Mouse (Mus musculus): ENCODE results near the gene Cdk6.

DNA sequence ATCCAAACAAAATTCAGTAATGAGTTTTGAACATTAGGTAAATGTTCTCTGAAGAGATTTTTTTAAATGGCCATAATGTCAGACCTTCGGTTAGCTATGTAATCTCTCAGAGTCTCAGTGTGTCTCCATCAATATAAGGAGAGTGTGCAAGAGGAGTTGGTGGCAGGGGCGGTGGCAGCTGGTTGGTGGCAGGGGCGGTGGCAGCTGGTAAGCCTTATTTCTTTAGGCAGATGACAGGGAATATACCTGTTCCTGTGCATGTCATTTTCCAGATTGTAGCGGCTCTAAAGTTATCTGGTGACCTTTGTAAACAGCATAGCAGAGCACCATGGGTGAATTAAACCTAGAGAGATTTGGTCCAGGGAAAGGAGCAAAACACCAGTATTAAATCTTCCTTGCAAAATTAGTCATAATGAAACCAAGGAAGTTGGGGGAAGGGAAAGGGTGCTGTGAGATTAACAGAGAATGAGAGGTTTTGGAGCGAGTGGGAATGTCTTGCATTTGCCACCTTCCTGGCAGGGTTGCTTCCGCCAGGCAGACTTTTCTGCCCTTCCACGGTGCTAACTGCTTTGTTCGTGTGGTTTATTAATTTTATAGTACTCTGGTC is 159.8 kb downstream of the Cdk6 start:
- TF ChIP-seq CEBPB (IDR thresholded peaks at IDR 0.05; ENCODE audit: low read depth) (no peak), CTCF (IDR thresholded peaks at IDR 0.05; ENCODE audit: control insufficient read depth, insufficient read depth, insufficient read length) (no peak), USF1 (IDR thresholded peaks at IDR 0.05; ENCODE audit: low read depth) (no peak)
